Mouse (Mus musculus) kidney, adult 2 months (tissue): ENCODE results near the gene Cd52.

Source experiments
- CTCF ChIP-seq: fragments of 200-500 bp; conservative IDR thresholded peaks from 2 replicates; pipeline ENCODE4 v1.5.1; 2011; ENCODE audit warnings: low read depth, mild to moderate bottlenecking, control low read depth, low read length, moderate library complexity, mixed read lengths; ENCODE audit not compliant: insufficient read depth, insufficient read length
- POLR2A ChIP-seq: fragments of 200-500 bp; IDR thresholded peaks from one replicate; pipeline ENCODE4 v1.6.1; 2011; ENCODE audit warnings: low read depth, low read length, control low read depth

- TF ChIP-seq CTCF (no peak), POLR2A (no peak)
Measured at GRCm38 (mm10) chr4:134112403-134112802, 17.5 kb upstream of the Cd52 start.
